Mouse (Mus musculus): ENCODE data around the gene Luc7l2. TPM values are rescaled to one million over a fixed set of nuclear protein-coding genes. Genes with fewer than 3 reads are reported as not detected.

The Luc7l2 gene
- polyA plus RNA-seq, 1 experiment from 2014 or later: 46.9 TPM

- H3K4me1 ChIP-seq: no peaks in the 10 kb centered on the region
- WGBS: 95% methylated on average over 4 of the region's 4 CpGs
- H3K27ac ChIP-seq: no peak overlapping the region
- peaks cover 54% of the 10 kb centered on the region for H3K36me3 ChIP-seq
- H3K27me3 ChIP-seq (replicated peaks): no peaks in the 10 kb centered on the region
- H3K9ac ChIP-seq: no peak overlapping the region
- ATAC-seq (ENCODE audit: low FRiP score, low read depth): no peak
- no peaks in the 10 kb centered on the region for H3K9me3 ChIP-seq
- no peak overlapping the region for H3K4me3 ChIP-seq
- H3K4me2 ChIP-seq (replicated peaks): no peak overlapping the region
Observed at GRCm38 (mm10) chr6:38597481-38597880, 46.3 kb downstream of the Luc7l2 start.

GRCm38 (mm10) chr6:38609892-38610291, 58.8 kb downstream of the Luc7l2 start:
- H3K9ac ChIP-seq: no peak overlapping the region
- WGBS: 90% methylated on average over 2 of the region's 2 CpGs
- H3K4me1 ChIP-seq: no peaks in the 10 kb centered on the region
- no peak overlapping the region for H3K4me3 ChIP-seq
- no peak overlapping the region for H3K27ac ChIP-seq
- no peaks in the 10 kb centered on the region for H3K27me3 ChIP-seq (replicated peaks)
- peaks cover 31% of the 10 kb centered on the region for H3K36me3 ChIP-seq
- no peak for ATAC-seq (ENCODE audit: low FRiP score, low read depth)
- H3K4me2 ChIP-seq (replicated peaks): no peak overlapping the region
- no peaks in the 10 kb centered on the region for H3K9me3 ChIP-seq

DNA sequence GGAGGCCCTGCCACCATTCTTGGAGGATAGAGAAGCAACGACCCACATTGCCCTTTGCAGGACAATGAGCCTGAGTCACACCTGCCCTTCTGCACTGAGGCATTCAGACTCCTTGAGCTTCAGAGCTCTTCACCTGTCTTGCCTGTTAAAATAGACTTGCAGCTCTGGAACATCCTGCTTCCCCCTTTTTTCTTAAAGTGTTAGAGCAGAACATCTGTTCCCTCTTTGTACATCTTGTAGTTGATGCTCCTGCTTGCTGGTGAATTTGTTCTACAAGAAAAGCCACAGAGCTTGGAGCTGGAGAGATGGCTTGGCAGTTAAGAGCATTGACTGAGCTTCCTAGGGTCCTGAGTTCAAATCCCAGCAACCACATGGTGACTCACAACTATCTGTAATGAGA, 71.3 kb downstream of the Luc7l2 start:
- Histone ChIP-seq H3K4me1 (no peaks in the 10 kb centered on the region), H3K27ac (no peak overlapping the region), H3K4me2 (replicated peaks) (no peak overlapping the region), H3K4me3 (no peak overlapping the region), H3K9me3 (no peaks in the 10 kb centered on the region), H3K9ac (no peak overlapping the region), H3K36me3 (peaks cover 37% of the 10 kb centered on the region), H3K27me3 (replicated peaks) (no peaks in the 10 kb centered on the region)
- WGBS: 86% methylated on average over 1 of the region's 1 CpGs
- ATAC-seq (ENCODE audit: low FRiP score, low read depth): no peak

DNA sequence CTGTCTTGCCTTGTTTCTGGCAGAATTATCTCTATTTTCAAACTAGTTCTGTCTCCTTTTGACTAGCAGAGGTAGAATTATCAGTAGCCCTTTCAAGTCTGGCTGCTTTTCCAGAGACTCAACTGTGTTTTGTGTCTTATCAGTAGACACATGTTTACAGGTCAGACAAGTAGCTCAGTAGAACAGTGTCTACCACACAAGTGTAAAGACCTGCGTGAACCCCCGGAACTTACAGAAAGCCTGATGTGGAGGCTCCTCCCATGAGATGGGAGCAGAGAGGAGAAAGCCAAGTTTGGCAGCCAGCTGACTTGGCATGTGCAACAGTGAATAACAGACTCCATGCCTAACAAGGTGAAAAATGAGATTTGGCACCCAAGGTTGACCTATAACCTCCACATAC, 72.3 kb downstream of the Luc7l2 start:
- H3K9me3 ChIP-seq: no peaks in the 10 kb centered on the region
- H3K27me3 ChIP-seq (replicated peaks): no peaks in the 10 kb centered on the region
- 91% methylated on average over 2 of the region's 2 CpGs for WGBS
- H3K4me1 ChIP-seq: no peaks in the 10 kb centered on the region
- H3K4me2 ChIP-seq (replicated peaks): no peak overlapping the region
- no peak overlapping the region for H3K27ac ChIP-seq
- H3K36me3 ChIP-seq: peaks cover 33% of the 10 kb centered on the region
- no peak for ATAC-seq (ENCODE audit: low FRiP score, low read depth)
- no peak overlapping the region for H3K9ac ChIP-seq
- H3K4me3 ChIP-seq: no peak overlapping the region

DNA sequence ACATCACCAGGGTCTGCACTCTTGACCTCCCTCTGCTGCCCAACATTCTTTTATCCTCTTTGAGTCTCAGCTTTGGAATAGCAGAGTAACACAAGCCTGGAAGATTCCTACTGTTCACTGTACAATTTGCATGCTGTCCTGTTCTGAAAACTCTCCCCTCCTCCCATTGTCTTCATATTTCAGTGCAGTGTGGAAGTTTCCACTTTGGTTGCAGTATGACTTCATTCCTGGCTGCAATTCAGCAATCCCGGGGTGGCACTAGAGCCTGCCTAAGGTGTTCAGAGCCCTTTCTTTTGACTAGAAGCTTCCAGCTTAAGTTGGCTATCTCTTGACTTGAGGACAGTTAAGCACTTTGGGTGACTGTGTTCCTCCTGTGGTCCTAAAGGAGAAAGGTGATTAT, 73.3 kb downstream of the Luc7l2 start:
- 94% methylated on average over 1 of the region's 1 CpGs for WGBS
- no peaks in the 10 kb centered on the region for H3K27me3 ChIP-seq (replicated peaks)
- H3K9ac ChIP-seq: no peak overlapping the region
- no peak overlapping the region for H3K27ac ChIP-seq
- H3K36me3 ChIP-seq: peaks cover 24% of the 10 kb centered on the region
- H3K4me3 ChIP-seq: no peak overlapping the region
- H3K4me2 ChIP-seq (replicated peaks): no peak overlapping the region
- no peak for ATAC-seq (ENCODE audit: low FRiP score, low read depth)
- H3K9me3 ChIP-seq: no peaks in the 10 kb centered on the region
- H3K4me1 ChIP-seq: no peaks in the 10 kb centered on the region

GRCm38 (mm10) chr6:38626086-38626485, 75.0 kb downstream of the Luc7l2 start:
- Histone ChIP-seq H3K4me2 (replicated peaks) (no peak overlapping the region), H3K9ac (no peak overlapping the region), H3K4me1 (no peaks in the 10 kb centered on the region), H3K9me3 (no peaks in the 10 kb centered on the region), H3K36me3 (peaks cover 17% of the 10 kb centered on the region), H3K4me3 (no peak overlapping the region), H3K27ac (no peak overlapping the region), H3K27me3 (replicated peaks) (no peaks in the 10 kb centered on the region)
- WGBS: 95% methylated on average over 5 of the region's 5 CpGs
- no peak for ATAC-seq (ENCODE audit: low FRiP score, low read depth)

DNA sequence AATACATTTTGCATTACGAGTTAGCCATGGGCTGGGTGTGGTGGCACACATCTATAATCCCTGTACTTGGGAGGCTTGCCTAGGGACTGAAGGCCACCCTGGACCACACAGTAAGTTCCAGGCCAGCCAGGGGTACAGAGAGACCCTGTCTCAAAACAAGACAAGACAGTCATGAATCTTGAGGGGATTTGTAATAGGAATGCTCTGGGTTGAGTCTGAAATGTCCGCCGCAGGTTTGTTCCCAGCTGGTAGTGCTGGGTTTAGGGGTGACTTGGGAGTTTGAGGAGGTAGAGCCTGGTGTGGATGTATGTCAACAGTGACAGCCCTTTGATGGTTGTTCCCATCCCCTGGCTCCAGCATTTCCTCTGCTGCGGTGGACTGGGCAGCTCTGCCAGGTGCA, 75.9 kb downstream of the Luc7l2 start:
- Histone ChIP-seq H3K9me3 (no peaks in the 10 kb centered on the region), H3K36me3 (peaks cover 17% of the 10 kb centered on the region), H3K4me3 (no peak overlapping the region), H3K4me1 (no peaks in the 10 kb centered on the region), H3K27ac (no peak overlapping the region), H3K27me3 (replicated peaks) (no peaks in the 10 kb centered on the region), H3K9ac (no peak overlapping the region), H3K4me2 (replicated peaks) (no peak overlapping the region)
- 95% methylated on average over 4 of the region's 4 CpGs for WGBS
- ATAC-seq (ENCODE audit: low FRiP score, low read depth): no peak

- Histone ChIP-seq H3K9ac (no peak overlapping the region), H3K36me3 (peaks cover 14% of the 10 kb centered on the region), H3K4me2 (replicated peaks) (no peak overlapping the region), H3K27ac (no peak overlapping the region), H3K4me1 (no peaks in the 10 kb centered on the region), H3K4me3 (no peak overlapping the region), H3K27me3 (replicated peaks) (no peaks in the 10 kb centered on the region; the same call in 1 of the 2 replicates), H3K9me3 (no peaks in the 10 kb centered on the region)
- no peak for ATAC-seq (ENCODE audit: low FRiP score, low read depth)
- 85% methylated on average over 4 of the region's 4 CpGs for WGBS
Observed at GRCm38 (mm10) chr6:38627486-38627885, 76.4 kb downstream of the Luc7l2 start.

DNA sequence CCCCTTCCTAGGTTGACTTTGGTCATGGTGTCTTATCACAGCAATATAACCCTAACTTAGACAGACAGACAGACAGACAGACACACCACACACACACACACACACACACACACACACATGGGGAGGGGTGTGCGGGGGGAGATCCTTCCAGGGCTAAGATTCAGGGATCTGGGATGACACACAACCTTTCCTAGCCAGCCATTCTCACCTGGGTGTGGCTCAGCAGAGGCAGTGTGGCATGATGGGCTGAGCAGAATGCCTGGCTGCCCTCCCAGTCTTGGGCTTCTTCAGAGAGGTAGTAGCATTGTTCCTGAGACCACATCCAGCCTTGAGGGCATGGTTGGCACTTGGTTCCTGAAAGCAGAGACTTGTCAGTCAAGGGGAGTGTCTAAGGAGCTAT, 78.4 kb downstream of the Luc7l2 start:
- no peak for ATAC-seq (ENCODE audit: low FRiP score, low read depth)
- H3K9ac ChIP-seq: no peak overlapping the region
- H3K27me3 ChIP-seq (replicated peaks): peaks cover 10% of the 10 kb centered on the region
- H3K4me3 ChIP-seq: no peak overlapping the region
- H3K4me2 ChIP-seq (replicated peaks): no peak overlapping the region
- no peaks in the 10 kb centered on the region for H3K4me1 ChIP-seq
- peaks cover 8% of the 10 kb centered on the region; the same call in 1 of the 2 replicates for H3K36me3 ChIP-seq
- no peak overlapping the region for H3K27ac ChIP-seq
- no peaks in the 10 kb centered on the region for H3K9me3 ChIP-seq
- WGBS: 100% methylated on average over 1 of the region's 1 CpGs

- H3K36me3 ChIP-seq: peaks cover 2% of the 10 kb centered on the region; the same call in 1 of the 2 replicates
- no peaks in the 10 kb centered on the region for H3K9me3 ChIP-seq
- 85% methylated on average over 2 of the region's 2 CpGs for WGBS
- no peak for ATAC-seq (ENCODE audit: low FRiP score, low read depth)
- H3K27ac ChIP-seq: no peak overlapping the region
- no peak overlapping the region for H3K4me3 ChIP-seq
- H3K4me2 ChIP-seq (replicated peaks): no peak overlapping the region
- peaks cover 18% of the 10 kb centered on the region for H3K4me1 ChIP-seq
- no peak overlapping the region for H3K9ac ChIP-seq
- peaks cover 43% of the 10 kb centered on the region for H3K27me3 ChIP-seq (replicated peaks)
Observed at GRCm38 (mm10) chr6:38632826-38633225, 81.7 kb downstream of the Luc7l2 start.

GRCm38 (mm10) chr6:38634461-38634860, 83.3 kb downstream of the Luc7l2 start:
- Histone ChIP-seq H3K27me3 (replicated peaks) (peaks cover 55% of the 10 kb centered on the region), H3K4me3 (no peak overlapping the region), H3K36me3 (no peaks in the 10 kb centered on the region), H3K4me1 (peaks cover 18% of the 10 kb centered on the region), H3K9me3 (no peaks in the 10 kb centered on the region), H3K27ac (no peak overlapping the region), H3K4me2 (replicated peaks) (no peak overlapping the region), H3K9ac (no peak overlapping the region)
- 83% methylated on average over 8 of the region's 8 CpGs for WGBS
- no peak for ATAC-seq (ENCODE audit: low FRiP score, low read depth)

DNA sequence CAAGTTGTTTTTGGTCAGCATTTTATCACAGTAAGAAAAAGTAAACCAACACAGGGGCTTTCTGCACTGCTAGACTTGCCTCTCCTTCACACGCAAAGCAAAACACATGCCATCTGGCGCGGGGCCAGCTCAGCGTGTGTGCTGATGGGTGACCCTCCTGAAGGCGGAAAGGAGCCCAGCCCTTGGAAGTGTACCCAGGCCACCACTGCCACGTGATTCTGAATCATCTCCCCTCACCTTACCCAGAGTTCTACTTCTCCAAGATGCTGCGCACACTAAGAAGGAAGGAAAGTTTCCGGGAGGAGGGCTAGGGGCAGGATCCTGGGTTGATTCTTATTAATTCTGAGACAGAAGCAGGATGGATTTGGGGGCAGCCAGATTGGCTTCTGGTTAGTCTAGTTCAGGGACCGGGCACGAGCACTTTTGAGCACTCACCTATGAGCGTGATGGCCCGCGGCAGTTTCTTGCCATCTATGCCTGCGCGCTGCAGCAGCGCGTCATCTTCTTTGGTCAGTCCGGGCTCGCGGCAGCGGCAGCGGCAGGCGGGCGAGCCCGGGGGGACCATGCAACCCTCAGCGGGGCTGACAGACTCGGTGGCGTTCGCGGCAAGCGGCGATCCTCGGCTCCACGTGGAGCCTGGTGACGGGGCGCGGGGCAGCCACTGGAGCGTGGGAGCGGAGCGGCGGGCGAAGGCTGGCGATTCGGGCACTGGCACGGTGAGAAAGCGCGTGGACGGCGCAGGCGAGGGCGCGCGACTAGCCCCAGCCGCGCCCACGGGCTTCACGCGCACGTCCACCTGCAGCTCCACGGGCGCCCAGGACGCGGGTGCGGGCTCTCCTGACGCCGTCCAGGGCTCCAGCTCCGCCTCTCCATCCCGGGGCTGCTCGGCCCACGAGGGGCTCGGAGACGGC, 85.1 kb downstream of the Luc7l2 start:
- Histone ChIP-seq H3K36me3 (no peaks in the 10 kb centered on the region), H3K9ac (peak overlapping the region; percentile 56), H3K9me3 (no peaks in the 10 kb centered on the region), H3K4me2 (replicated peaks) (peak overlapping the region; percentile 100), H3K4me1 (peaks cover 18% of the 10 kb centered on the region), H3K27ac (no peak overlapping the region), H3K4me3 (peak overlapping the region; percentile 50), H3K27me3 (replicated peaks) (peaks cover 62% of the 10 kb centered on the region)
- ATAC-seq (ENCODE audit: low FRiP score, low read depth): peak; percentile 41
- 2% methylated on average over 72 of the region's 72 CpGs for WGBS

All from neural tube, embryonic 12.5 days (tissue).